Mouse (Mus musculus): ENCODE data around the gene Ift88.
"Not testable (repeated sequence)": the region's sequence is repeated elsewhere in the genome, so short reads cannot be mapped to it uniquely, and the experiment has no call there.

Gene Ift88

GRCm38 (mm10) chr14:57452516-57452915, 28.7 kb downstream of the Ift88 start:
- DNase-seq (ENCODE audit: low spot score): no peak

DNA sequence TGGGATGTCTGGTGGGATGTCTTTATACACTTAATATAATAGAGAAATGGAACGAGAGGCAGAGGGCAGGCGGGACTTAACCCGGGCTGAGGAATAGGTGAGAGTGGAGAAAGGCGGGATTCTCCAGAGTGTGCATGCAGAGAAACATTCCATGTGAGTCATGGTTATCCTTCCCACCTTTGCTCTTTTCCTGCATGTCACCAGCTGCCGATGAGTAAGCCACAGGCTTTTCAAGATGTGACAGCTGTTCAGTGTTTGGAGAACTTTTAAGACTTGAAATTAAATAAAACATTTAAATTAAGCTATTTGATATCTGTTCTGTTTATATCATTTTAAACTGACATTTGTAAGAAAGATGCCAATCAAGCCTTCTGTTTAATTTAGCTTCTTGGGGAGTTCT, 36.0 kb downstream of the Ift88 start:
- no peak for DNase-seq (ENCODE audit: low spot score)

DNA sequence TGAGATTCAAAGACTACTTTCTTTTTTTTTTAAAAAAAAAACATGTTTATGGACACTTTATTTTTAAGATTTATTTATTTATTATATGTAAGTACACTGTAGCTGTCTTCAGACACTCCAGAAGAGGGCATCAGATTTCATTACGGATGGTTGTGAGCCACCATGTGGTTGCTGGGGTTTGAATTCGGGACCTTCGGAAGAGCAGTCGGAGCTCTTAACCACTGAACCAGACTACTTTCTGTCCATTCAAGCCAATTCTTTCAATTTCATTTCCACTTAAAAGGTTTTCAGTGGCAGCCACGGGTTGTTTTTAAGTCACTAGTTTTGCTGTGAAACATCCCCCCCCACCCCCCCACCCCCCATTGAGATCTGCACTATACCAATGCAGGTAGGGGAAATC, 36.5 kb downstream of the Ift88 start:
- not testable (repeated sequence) for DNase-seq (ENCODE audit: low spot score)

DNA sequence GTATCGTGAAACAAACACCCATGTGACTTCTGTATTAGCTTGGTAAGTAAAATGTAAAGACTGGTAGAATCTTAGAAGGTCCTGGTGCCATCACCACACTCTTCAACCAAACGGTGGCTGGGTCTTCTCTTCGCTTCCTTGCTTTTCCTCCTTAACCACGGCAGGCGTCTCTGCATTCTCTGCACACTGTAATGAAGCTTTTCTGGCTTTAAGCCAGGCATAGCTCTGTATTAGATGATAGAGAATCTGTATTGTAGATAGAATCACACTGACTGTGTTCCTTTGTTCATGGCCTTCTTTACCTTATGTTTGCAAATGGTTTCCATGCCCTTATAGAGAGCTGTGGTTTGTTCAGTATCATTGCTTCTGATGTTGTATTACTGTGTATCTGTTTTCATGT, 39.0 kb downstream of the Ift88 start:
- no peak for DNase-seq (ENCODE audit: low spot score)

DNA sequence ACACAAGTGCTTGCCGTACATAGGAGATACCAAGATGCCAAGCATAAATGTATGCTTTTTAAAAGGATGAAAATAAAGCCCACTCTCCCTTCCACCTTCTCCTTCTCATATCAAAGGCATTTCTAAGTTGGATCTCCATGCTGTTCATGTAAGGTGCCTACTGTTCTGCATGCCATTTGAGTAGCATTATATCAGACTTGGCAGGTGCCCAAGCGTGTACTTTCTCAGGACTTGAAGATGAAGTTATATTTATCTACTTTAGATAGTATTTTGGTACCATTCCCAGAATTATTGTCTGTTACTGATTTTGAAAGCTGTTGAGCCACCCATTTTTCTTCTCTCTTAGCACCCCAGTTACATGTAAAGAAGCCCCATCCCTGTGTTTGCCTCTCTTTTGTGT, 51.2 kb downstream of the Ift88 start:
- DNase-seq (ENCODE audit: low spot score): no peak

GRCm38 (mm10) chr14:57482262-57482661, 58.4 kb downstream of the Ift88 start:
- DNase-seq (ENCODE audit: low spot score): no peak

DNA sequence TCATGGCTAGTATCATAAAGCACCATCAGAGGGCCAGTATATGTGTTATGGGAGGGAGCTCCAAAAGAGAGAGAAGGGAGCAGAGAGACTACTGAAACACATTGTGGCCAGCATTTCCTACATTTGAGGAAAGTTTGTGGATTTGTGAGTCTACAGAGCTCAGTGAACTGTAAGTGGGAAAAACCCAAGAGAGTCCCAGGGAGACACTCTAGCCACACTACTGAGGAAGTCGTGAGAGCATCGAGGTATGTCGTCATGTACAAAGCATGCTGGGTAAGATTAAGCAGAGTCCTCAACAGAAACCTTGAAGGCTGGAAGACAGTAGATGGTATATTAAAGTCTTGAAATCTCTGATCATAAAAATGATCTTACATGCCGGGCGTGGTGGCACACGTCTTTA, 60.3 kb downstream of the Ift88 start:
- no peak for DNase-seq (ENCODE audit: low spot score)

GRCm38 (mm10) chr14:57489696-57490095, 65.8 kb downstream of the Ift88 start:
- no peak for DNase-seq (ENCODE audit: low spot score)

DNA sequence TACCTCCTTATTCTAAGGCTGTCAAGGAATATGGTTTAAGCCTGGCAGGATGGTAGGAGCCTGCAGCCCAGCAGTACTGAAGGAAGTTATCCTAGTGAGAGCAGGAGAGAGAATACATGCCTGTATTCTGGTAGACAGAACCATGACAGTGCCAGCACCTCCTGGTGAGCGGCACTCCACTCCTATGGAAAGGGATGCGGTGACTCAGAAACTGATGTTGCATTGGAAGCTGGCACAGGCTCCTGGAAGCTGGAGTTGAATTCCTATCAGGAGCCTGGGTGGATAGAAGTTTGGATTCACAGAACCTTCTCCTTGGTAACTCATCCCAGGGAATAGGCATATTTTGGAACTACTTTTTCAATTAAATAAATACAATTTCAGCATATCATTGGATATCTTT, 70.0 kb downstream of the Ift88 start:
- no peak for DNase-seq (ENCODE audit: low spot score)

DNA sequence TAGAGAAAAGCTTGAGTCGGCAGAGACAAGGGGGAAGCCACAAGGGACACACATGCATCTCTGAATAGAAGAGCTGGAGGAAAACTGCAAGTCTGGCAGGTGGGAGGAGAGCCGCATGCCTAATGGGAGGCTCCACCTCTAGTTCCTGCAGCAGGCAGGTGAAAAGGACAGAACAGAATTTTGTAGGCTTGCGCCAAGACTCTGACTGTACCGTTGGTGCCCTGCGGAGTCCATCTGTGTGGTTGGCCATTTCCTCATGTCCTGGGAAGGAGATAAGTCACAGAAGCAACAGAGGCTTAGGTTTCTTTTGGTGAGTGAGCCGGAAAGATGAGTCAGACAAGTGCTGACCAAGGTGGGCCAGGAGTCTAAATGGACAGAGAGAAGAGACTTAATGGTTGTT, 79.9 kb downstream of the Ift88 start:
- DNase-seq (ENCODE audit: low spot score): no peak

- peak; percentile 76 for DNase-seq (ENCODE audit: low spot score)
These were observed 85.7 kb downstream of the Ift88 start for GRCm38 (mm10) chr14:57509554-57509953.

- DNase-seq (ENCODE audit: low spot score): no peak
These were observed 91.4 kb downstream of the Ift88 start for GRCm38 (mm10) chr14:57515156-57515762.

GRCm38 (mm10) chr14:57517001-57517400, 93.1 kb downstream of the Ift88 start:
- no peak for DNase-seq (ENCODE audit: low spot score)

GRCm38 (mm10) chr14:57523762-57524161, 99.9 kb downstream of the Ift88 start:
- DNase-seq (ENCODE audit: low spot score): no peak

DNA sequence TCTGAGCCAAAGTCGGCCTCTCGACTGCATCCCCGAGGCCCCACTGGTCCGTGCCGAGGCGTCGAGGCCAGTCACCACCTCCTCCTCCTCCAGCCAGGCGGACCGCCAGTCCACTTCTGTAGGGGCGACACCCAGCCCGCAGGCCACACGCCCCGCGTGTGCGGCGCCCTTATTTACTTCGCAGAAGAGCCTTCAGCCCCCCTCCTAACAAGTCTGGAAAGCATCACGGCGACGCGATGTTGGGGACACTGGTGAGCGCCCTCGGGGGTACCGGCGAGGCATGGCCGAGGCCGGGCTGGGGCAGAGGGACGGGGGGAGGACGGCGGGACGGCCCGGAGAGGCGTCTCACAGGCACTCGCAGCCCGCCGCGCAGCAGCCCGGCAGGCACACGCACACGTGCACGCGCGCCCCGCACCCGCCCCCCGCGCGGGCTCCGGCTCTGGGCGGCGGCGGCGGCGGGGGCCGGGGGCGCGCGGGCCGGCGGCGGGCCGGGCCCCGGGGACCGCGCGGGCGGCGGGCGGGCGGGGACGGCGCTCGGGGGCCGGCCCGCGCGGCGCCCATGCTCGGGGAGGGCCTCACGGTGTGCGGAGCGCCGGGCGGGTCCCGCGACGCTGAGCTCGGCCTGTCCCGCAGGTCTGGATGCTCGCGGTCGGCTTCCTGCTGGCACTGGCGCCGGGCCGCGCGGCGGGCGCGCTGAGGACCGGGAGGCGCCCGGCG, 101.0 kb downstream of the Ift88 start, which contains the start of gene Il17d:
Il17d (plus strand) TSS at position 107 of the 717 bp plus-strand sequence.
- DNase-seq (ENCODE audit: low spot score): no peak

- peak; percentile 76 for DNase-seq (ENCODE audit: low spot score)
These were observed 101.7 kb downstream of the Ift88 start for GRCm38 (mm10) chr14:57525388-57526049.

- no peak for DNase-seq (ENCODE audit: low spot score)
These were observed 102.3 kb downstream of the Ift88 start for GRCm38 (mm10) chr14:57526050-57526623.

DNA sequence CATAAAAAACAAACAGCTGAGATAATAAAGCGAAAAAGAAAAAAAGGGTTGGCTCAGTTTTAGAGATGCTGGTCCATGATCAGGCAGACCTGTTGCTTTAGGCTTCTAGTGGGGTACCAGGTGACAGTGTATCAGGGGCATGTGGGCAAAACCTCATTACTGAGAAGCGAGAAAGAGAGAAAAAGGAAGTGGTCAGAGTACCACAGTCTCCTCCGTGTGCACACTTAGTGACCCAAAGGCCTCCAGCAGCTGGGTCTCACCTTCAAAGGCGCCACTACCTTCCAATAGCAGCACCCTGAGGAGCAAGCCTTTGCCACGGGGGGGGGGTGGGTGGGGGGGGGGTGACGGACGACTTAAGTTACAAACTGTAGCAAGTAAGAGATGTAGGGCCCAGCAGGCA, 103.3 kb downstream of the Ift88 start:
- DNase-seq (ENCODE audit: low spot score): no peak

GRCm38 (mm10) chr14:57527598-57527997, 103.7 kb downstream of the Ift88 start:
- no peak for DNase-seq (ENCODE audit: low spot score)

DNA sequence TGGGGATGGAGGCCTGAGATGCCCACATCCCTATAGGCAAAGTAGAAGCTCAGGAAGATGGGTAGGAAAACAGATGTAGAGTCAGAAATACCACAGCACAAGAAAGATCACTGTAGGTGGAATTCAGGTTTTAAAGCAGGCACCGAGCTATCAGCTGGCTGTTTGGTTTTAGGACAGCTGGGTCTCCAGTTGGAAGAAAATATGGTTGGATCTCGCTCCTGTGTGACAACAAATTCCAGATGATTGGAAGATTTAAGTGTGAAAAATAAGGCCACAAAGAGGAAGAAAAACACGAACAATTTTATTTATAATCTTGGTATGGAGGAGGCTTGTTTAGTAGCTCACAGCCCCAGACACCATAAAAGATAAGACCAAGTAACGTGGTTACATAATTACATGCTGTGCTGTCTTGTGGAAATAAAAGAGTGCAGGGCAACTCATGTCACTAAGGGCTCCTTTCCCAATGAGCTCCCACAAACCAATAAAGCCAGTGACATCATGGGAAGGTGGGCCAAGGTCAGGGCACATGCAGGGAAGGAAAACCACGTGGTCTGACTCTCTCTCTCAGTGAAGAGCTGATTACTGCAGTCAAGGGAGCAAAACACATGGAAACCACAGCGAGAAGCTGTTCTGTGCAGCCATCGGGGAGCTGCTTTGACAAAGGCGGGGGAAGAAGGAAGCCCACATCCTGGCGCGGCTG, 105.4 kb downstream of the Ift88 start:
- DNase-seq (ENCODE audit: low spot score): no peak

DNA sequence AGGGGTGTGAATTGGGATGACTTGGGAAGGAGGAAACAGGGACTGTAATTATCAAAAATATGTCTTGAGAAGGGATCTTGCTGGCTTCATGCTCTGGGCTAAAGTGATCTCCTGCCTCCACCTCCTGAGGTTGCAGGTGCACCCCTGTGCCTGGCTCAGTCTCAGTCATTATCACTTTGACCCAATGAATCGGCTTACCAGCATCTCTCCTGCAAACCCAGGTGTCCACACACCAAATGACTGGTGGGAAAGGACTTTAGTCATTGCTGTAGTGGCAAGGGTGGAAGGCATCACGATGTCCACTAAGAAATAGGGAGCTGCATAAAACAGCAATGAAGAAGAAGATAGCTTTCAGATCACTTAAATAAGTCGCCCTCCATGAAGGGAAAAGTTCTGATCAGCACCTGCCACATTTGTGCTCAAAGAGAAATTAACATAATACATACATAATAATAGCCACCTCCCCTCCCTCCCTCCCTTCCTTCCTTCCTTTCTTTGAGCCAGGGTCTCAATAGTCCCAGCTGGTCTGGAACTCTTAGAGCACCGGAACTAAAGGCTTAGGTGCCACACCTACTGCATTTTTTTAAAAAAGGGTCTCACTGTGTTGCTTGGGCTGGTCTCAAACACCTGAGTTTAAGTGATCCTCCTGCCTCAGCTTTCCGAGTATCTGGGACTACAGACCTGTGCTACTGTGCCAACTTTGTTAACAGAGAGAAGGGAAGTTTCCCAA, 106.1 kb downstream of the Ift88 start:
- DNase-seq (ENCODE audit: low spot score): no peak

DNA sequence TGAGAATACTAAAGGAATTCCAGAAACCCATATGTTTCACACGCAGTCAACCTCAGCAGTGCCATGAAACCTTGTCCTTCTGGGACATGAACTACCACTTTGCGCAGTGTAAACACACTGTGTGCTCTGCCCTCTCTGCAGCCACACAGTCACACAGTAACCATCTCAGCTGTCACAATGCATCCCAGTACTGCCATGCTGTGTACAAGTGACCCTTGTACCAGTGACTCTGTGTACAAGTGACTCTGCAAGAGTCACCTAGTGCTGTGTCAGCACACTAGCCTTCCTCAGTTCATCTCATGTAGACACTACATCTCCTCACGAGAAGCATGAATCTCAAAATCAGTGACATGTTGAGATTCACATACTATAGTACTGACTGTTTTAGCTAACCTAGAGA, 108.7 kb downstream of the Ift88 start:
- no peak for DNase-seq (ENCODE audit: low spot score)

Measured in lung, postnatal 25 days (tissue).